Mouse (Mus musculus) layer of hippocampus, adult 9-11 months (tissue): ENCODE measurements around the gene D7Ertd443e.

Experiments used
- DNase-seq: peaks from one replicate; pipeline ENCODE4 v3.0.0; 2022

The D7Ertd443e gene

DNA sequence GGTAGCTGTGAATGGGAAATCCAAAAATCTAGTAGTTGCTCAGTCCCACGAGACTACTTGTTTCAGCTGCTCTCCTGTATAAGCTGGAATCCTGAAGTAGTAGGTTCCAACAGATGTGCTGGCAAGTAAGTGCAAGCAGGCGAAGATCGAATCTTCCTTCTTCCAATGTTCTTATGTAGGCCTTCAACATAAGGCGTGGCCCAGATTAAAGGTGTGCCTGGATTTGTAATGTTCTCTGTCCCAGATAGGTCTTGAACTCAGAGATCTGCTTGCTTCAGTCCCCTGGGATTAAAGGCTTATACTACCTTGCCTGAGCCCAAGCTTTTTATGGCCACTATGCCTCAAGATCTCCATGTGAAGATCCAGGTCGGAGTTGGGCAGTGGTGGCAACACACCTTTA, at the start of gene D7Ertd443e:
Gene D7Ertd443e, minus strand, starts transcription at position 101 of the 400 bp plus-strand sequence.
- DNase-seq, result no peak

DNA sequence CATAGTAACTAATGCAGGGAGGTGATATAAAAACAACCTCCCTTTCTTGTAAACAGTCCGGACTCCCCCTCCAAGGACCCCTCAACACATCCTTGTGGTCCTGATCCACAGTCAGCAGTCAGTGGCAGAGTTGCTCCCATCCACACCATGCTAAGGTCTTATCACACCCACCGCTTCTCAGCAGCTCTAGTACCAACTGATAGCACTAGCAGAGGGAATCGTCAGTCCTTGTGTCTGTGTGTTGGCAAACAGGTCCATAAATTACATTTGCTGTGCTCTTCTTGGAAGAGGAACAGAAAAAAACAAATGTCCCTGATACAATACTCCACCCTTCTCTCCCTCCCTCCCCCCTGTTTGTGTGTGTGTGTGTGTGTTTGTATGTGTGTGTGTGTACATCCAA, 46.2 kb upstream of the D7Ertd443e start:
- no peak for DNase-seq

DNA sequence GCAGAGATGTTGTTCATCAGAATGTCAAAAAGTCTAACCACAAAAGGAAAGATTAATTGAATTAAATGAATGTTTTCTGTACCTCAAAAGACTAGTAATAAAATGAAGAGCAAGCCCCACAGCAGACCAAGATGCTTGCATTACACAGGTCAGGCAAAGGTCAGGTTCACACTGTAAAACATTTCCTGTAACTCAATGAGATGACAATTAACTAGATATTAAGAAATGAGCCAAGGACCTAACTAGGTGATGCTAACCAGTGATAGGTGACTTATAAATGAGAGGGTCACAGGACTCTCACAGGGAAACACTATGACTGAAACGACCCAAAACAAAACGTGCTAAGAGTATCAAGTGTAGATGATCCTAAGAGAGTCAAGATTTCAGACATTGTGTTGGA, 43.2 kb upstream of the D7Ertd443e start:
- DNase-seq, result no peak

DNA sequence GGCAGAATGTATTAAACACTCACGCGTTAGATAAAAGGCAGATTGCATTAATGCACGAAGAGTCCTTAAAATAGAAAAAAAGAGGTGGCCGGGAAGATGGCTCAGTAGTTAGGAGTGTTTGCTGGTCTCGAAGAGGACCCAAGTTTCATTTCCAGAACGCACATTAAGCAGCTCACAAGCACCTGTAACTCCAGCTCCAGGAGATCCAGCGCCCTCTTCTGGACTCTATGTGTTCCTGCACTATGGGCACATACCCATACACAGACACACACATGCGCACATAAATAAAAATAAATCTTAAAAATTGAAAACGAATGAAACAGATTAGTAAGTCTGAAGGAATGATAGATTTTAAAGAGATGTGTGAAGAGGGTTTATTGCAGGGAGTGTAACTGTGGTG, 29.6 kb upstream of the D7Ertd443e start:
- DNase-seq, result no peak

DNA sequence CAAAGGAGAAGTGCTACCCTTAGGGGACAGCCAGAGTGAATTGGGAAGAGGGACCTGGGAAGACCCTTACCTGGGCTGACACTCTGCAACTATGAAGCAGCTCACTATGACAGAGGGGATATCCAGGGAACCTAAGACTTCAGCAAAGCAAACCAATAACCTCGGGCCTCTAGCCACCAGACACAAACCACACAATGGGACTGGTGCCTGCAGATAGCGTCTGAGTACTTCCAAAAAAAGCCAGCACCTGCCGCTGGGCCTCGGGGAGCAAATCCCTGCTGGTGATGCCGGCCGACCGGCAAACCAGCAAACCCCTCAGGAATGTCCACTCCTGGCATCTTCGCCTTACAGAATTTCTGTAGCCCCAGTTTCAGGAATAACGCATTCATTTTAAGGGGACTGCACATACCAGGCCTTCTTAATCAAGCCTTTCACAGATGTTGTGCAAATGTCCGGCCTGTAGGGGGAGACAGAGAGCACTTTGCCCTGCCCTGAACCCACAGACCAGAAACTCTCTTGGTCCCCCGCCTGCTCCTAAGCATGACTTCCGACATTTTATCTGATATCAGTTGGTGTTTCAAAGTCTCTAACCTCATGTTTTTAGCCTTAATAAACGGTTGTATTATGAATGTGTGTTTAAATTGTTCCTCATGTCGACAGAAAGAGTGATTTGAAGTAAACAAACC, 28.7 kb upstream of the D7Ertd443e start:
- peak; percentile 3 for DNase-seq

DNA sequence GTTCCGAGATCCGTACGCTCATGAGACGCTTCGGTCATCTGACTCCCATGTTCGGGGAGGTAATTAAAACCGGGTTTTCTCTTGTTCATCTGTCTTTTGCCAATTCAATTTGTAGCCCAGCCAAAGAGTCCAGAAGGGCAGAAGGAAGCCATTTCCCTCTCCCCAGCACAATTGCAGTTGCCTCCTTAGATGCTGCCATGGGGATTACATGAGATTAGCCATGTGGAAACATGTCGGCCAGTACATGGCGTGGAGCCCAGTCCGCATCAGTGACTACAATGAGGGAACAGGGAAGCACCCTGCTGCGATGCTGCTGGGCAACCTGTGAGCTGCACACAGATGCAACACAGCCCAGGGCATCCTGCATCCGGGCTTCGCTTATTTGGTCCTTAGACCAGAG, 23.2 kb upstream of the D7Ertd443e start:
- DNase-seq, result no peak

DNA sequence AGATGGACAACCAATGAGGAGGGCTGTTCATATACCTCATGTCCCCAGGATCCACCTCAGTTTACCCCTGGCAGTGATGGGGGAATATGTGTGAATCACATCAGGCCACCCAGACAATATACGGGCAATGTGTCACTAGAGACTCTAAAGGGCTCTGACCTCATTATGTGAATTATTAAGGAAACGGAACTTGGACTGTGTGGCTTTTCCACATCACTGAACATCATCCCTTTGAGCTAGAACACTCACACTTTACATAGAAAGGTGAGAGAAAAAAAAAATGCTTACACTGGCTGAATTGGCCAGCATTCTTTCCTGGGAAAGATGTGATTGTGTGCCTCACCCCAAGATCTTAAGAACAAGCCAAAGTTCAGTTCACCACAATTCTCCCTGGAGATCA, 15.3 kb upstream of the D7Ertd443e start:
- no peak for DNase-seq

DNA sequence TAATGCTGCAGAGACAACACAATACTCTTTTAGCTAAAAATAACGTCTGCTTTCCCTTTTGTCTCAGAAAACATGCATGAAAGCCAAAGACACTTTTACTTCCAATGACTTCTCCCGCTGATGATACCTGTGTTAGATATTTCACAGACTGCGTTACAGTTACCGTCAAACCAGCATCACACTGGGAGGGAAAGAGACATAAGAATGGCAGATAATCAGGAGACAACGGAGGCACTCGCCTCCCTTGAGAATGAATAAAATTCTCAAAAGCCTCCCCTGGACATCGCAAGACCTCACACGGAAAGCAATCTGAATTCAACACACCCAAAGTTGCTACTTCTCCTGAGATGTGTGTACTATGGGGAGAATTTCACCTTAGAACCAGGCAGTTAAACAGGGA, 11.3 kb upstream of the D7Ertd443e start:
- no peak for DNase-seq

DNA sequence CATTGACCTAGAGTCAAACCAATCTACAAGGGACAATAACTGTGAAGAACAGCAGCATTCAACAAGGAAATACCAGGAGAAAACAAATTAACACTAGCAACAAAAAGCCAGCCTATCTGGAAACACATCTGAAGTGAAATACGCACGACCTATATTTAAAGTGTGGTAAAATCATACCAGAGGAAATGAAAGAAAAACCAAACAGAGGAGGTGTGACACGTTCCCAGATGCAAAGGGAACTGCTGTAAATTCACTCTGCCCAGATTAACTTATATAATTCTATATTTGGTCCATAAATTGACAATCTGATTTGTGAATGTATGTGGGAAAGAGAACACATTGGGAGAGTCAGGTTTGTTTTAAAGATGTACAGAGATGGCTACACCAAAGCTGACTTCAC, 2.7 kb downstream of the D7Ertd443e start:
- no peak for DNase-seq

DNA sequence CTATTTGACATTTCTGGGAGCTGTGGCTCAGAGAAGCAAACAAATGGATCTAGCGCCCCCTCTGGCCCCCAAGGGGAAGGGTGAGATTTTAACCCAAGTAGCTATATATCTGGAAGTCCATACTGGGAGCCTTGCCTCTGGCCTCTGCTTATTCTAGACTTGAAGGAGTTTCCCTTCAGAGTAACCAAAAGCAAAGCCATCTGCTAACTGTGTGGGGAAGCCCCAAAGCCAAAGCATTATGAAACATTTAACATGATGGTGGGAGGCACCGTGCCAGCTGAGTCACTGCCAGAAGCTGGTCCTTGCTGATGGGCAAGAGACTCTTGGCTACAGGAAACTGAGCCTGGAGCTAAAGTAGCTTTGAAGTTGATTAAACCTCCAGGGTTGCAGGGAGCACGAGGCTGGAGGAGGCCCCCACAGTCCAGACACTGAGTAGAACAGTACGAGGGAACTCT, 4.0 kb downstream of the D7Ertd443e start:
- peak; percentile 38 for DNase-seq

DNA sequence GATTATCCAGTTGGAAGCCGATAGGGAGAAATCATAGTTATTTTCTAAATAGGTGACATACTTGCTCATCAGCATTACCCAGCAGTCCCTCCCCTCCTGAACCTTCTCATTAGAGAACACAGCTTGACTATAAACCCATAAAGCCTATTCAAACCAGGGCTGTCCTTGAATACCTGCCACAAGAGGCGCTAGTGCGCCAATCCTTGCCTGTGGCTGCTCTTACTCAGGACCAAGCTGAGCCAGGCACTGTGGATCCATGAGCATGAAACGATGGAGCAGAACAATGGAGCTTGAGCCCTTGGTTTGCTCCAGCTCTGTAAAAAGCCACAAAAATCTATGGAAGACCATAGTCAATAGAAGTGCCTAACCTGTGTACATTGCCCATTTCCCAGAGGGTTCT, 7.2 kb downstream of the D7Ertd443e start:
- peak; percentile 26 for DNase-seq

DNA sequence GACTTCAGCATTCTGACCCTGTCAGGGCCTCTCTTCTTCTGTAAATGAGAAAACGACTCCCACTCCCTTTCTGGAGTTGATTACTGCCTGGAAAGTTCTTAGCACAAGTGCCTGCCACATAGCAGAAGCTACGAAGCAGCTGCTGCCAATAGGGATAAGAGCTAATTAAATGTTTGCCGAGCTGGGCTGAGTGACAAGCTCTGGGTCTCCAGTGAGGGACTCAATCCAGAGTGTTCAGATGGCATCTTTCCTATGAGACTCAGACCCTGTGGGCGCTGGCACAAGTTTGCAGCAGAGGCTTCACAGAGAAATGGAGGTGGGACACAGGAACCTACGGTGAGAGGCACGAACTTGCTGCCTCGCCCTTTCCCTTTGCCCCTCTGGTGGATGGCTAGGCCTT, 8.7 kb downstream of the D7Ertd443e start:
- DNase-seq, result peak; percentile 48

DNA sequence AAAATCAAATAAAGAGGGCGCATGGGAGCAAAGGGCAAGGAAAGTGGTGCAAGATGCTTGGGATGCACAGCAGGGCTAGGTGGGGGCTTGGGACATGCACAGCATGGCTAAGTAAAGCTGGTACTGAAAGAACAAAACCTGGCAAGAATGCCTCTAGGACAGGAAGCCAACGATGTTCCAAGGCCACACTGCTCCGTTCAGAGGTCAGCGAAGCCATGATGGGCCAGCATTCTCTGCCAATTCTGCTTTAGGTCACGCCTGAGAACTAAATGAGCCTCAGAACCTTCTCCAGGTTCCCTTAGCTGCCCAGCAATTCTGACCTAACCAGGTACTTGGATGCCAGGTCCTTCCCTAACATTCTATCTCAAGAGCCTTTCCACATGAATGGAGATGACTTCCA, 13.2 kb downstream of the D7Ertd443e start:
- DNase-seq, result no peak

DNA sequence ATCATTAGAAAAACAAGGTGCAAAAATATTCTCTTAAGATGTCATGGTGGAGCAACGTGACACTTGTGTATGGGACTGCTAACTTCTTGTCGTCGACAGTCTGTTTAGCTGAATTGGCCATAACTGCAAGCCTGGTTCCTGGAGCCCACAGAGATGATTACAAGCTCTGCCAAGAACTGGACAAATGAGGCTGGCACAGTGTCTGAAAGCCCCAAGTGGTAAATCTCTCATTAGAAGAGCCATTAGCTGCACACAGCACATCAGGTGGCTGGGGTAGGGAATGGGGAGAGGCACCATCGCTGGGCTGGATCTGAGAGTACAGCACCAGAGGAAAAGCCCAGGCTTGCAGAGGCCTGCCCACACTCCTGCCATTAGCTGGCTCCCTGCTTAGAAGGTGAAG, 16.2 kb downstream of the D7Ertd443e start:
- no peak for DNase-seq

DNA sequence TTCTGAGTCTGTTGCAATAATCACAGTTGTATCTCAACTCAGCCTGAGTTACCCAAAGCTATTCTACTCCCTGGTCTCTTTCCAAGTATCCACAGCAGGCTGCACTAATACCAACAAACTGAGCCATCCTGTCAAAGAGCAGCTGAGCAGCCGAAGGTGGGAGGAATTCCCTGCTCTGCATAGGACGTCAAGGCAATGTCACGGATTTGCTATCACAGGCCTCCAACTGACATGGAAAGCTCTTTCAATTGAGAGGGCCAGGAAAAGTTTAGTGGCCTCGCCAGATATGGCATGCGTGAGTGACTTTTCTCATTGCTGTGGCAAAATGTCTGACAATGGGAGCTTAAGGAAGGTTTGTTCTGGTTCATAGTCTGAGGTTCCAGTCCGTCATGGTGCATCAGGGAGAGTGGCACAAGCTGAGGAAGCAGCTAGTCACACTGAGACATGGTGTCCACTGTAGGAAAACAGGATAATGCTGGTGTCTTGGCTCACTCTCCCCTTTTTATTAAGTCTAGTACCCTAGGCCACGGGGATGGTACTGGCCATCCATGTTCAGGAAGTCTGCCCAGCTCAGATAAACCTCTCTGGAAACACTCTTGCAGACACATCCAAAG, 23.1 kb downstream of the D7Ertd443e start:
- DNase-seq, result no peak

DNA sequence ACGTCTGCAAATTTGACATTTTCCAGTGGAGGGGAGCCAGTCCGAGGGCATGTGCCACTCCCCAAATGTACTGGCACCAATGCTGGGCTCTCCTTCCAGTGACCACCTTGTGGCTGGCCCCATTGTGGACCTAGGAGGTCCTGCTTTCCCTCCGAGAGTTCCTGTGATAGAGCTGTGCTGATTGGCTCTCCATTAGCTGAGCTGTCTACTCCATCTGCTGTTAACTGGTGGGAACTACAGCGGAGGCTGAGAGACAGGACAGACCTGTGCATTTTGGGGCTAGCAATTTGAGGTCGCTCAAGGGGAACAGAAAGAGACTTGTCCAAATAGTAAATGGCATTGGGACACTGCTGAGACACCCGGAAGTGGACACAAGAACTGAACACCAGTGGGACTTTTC, 36.6 kb downstream of the D7Ertd443e start:
- peak; percentile 66 for DNase-seq

DNA sequence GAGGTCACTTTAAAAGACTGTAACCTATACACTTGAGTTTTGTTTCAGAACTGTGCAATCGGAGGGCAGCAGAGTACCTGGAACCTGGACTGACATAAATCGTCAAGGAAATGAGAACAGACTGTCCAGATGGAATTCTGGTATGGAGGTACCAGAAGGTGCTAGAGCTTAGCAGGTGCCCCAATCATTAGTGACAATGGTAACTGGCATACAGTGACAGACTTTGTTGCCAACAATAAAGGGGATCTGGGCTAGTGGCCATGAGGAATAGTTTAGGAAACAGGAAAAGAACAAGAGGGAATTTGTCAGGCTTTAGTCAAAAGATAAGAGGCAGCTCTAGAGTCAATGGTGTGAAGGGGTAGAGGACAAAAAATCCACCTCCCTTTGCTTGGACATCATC, 43.3 kb downstream of the D7Ertd443e start:
- no peak for DNase-seq

DNA sequence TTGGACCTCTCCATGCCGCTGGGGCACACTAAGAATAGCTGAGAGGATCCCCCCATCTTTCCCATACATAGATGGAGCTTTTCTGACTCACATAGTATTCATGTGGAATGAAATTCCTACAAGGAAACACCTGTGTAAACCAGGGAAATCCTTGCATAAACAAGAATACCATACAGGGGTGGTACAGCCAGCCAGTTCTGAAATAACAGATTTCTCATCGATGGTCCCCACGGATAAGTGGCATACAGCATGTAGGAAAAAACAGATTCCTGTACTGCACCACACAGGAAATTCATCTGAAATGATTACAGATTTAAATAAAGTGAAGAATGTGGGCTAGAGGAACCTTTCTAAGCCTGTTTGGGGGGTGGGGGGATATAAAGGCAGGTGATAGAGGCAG, 49.5 kb downstream of the D7Ertd443e start:
- DNase-seq, result no peak

DNA sequence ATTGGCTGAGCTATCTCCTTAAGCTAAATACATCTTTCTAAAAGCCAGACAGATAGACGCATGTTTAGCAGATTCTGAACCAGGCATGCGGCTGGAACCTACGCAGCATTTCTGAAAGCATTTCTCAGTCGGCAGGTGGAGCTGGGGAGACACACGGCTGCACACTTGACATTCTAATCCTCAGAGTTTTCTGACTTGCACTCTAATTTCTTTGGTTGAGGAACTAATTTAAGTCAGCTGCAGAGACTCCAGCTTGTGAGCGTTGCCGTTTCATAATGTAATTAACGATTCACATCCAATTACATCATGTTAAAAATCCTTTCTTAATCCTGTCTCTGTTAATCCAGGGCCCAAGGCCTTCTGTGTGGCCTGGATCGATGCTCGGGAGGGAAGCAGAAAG, 64.5 kb downstream of the D7Ertd443e start:
- DNase-seq, result peak; percentile 10

DNA sequence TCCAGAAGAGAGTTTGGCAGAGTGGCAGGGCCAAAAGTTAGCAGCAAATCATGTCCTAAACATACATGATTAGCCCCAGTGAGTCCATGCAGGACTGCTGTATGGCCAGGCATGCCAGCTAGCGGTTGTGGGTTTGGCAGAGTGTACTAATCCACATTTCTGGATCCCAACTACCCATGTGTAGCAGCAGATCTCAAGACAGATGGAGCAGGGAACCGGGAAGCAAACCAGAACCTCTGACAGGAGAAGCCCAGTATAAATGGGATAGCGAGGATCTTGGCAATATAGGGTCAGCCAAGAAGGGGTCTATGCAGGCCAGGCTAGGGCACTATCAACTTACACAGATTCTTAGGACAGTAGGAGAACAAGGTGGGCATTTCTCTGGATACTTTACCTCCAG, 83.4 kb downstream of the D7Ertd443e start:
- peak; percentile 21 for DNase-seq

DNA sequence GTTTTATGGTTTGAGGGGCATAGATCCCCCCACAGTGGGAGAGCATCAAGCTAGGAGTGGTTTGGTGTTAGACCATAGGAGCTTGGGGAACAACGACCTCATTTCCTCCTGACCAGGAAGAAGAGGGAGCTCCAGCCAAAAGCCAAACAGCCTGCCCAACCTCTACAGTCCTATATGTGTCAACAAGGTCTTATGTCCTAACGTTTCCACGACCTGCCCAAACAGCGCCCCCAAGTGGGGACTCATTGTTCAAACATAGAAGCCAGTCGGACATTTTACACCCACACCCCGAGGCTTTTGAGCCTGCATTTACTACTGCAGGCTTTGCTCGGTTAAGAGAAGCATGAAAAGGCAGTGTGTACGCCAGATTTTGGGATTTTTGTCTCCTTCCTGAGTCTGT, 84.2 kb downstream of the D7Ertd443e start:
- DNase-seq, result no peak

DNA sequence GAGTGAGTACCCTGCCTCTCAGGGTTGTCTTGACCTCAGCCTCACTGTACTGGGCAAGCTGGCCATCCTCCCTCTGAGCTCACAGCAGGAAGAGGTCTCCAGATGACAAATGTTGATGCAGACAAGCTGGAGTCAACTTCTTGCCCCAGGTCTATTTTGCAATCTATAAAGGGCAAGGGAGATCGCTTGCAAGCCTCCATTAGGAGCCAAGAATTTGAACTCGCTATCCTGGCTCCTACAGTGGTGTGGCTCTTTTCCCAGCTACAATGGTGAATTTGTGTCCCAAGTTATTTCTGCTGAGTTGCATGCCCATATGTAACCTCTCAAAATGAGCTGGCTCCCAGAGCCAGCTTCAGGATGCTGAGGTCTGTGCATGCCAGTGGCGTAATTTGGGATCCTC, 92.7 kb downstream of the D7Ertd443e start:
- DNase-seq, result no peak

DNA sequence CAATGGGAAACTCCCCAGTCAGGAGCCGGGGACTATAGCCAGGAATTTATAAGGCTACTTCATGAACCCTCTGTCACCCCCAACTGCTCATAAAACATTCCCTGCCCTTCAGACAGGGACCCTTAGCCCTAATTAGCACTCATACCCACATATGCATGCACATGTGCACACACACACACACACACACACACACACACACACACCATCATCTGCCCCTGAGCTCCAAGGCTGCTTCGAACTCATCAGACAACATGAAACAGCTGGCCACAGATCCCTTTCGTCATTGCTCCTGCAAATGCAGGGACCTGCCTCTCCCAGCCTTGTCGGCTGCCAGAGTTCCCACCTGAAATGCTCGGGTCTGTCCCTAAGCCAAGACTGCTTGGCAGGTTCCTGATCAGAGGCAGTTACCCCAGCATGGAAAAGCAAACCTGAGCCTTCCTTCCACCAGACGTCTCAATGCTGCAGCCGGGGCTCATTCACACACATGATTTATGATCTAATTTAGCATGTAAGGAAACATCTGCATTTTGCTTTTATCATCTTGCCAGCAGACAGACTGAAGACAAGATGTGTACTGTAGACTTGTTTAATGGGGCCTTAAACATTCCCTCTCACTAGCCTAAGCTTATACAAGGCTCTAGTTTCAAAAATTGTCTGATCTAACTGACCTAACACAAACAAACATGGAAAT, 95.7 kb downstream of the D7Ertd443e start:
- no peak for DNase-seq

DNA sequence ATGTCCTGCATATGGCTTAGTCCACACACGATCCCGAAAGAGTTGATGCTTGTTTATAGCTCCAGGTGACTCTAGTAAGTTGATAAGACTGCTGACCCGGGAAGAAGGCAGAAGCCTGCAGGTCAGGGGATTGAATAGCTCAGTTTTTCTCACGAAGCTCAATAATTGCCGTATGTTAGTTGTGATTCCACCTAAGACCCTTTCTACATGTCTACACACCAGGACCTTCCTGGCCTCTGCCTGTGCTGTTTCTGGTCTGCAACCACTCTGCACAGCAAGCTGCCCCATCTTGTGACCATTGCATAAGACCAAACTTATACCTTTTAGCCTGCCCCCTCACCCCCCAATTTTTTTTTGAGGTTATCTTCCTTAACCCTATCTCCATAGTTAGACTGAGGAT, 96.3 kb downstream of the D7Ertd443e start:
- DNase-seq, result no peak
